Mouse (Mus musculus) embryo, embryonic 11 days (tissue): ENCODE data around the gene Olfr1016.

ENCODE experiments used
- DNase-seq: peaks from one replicate; pipeline ENCODE4 v3.0.0-alpha.2; 2015

Gene Olfr1016

GRCm38 (mm10) chr2:85802444-85802843 lies at the start of gene Olfr1016:
Gene Olfr1016 (minus strand): TSS chr2:85802544.
- no peak for DNase-seq

GRCm38 (mm10) chr2:85846730-85847129 lies 44.4 kb upstream of the Olfr1016 start, which contains the start of gene Olfr1020:
Gene Olfr1020 (plus strand): TSS chr2:85847030.
- no peak for DNase-seq

- DNase-seq: no peak
Observed at GRCm38 (mm10) chr2:85845383-85845782, 43.0 kb upstream of the Olfr1016 start, which contains the start of gene Olfr1019. Gene Olfr1019 (minus strand): TSS chr2:85845483.

GRCm38 (mm10) chr2:85818179-85818578 lies 15.8 kb upstream of the Olfr1016 start, which contains the start of gene Olfr1018:
Gene Olfr1018 (plus strand): TSS chr2:85818479.
- no peak for DNase-seq

- peak; percentile 29 for DNase-seq
Observed at GRCm38 (mm10) chr2:85804501-85804900, 2.2 kb upstream of the Olfr1016 start.

GRCm38 (mm10) chr2:85792331-85792730 lies 10.0 kb downstream of the Olfr1016 start:
- DNase-seq: no peak

- no peak for DNase-seq
Observed at GRCm38 (mm10) chr2:85781717-85782116, 20.6 kb downstream of the Olfr1016 start, which contains the start of gene Olfr1015. Gene Olfr1015 (plus strand): TSS chr2:85782017.

- DNase-seq: no peak
Observed at GRCm38 (mm10) chr2:85772413-85772812, 29.9 kb downstream of the Olfr1016 start, which contains the start of gene Olfr1014. Gene Olfr1014 (plus strand): TSS chr2:85772713.

GRCm38 (mm10) chr2:85766798-85767197 lies 35.5 kb downstream of the Olfr1016 start, which contains the start of gene Olfr1013:
Gene Olfr1013 (plus strand): TSS chr2:85767098.
- no peak for DNase-seq

- DNase-seq: no peak
Observed at GRCm38 (mm10) chr2:85762666-85763065, 39.7 kb downstream of the Olfr1016 start, which contains the start of gene Olfr1012. Gene Olfr1012 (minus strand): TSS chr2:85762766.

GRCm38 (mm10) chr2:85753822-85754221 lies 48.5 kb downstream of the Olfr1016 start:
- DNase-seq: no peak
